Mouse (Mus musculus) stomach, embryonic 16.5 days (tissue): ENCODE data around the gene Catsper2. TPM values are rescaled to one million over a fixed set of nuclear protein-coding genes. Genes with fewer than 3 reads are reported as not detected.
A peak's percentile ranks its signal among the peaks of the same experiment; 100 is the strongest.
"Not testable (repeated sequence)": the region's sequence is repeated elsewhere in the genome, so short reads cannot be mapped to it uniquely, and the experiment has no call there.

Experiments used
- ATAC-seq: fragments of 200-750 bp; cut with Nextera tagmentation; 2 replicates; pipeline ENCODE4 v1.8.0; 2017; ENCODE audit warnings: moderate number of reproducible peaks, moderate TSS enrichment; ENCODE audit not compliant: insufficient read depth, low FRiP score
- H3K27ac ChIP-seq: fragments of 300-500 bp; sonication (generic); 2 replicates; pipeline ENCODE4 v1.5.1; 2014; ENCODE audit warnings: low read length
- H3K27me3 ChIP-seq: fragments of 300-500 bp; sonication (generic); 2 replicates; pipeline ENCODE4 v1.6.1; 2014; ENCODE audit warnings: low read length, control low read depth, mixed read lengths; ENCODE audit not compliant: control insufficient read depth, insufficient read depth
- H3K36me3 ChIP-seq: fragments of 300-500 bp; sonication (generic); 2 replicates; pipeline ENCODE4 v1.6.1; 2014; ENCODE audit warnings: low read length; ENCODE audit not compliant: control insufficient read depth, insufficient read depth
- H3K4me1 ChIP-seq: fragments of 300-500 bp; sonication (generic); 2 replicates; pipeline ENCODE4 v1.6.1; 2014; ENCODE audit warnings: low read length, control low read depth, mixed read lengths; ENCODE audit not compliant: control insufficient read depth, insufficient read depth
- H3K4me2 ChIP-seq: fragments of 300-500 bp; sonication (generic); 2 replicates; pipeline ENCODE4 v1.6.1; 2014; ENCODE audit warnings: low read depth, low read length, mixed read lengths
- H3K4me3 ChIP-seq: fragments of 300-500 bp; sonication (generic); replicated peaks from 2 replicates; pipeline ENCODE4 v1.5.1; 2014; ENCODE audit warnings: mild to moderate bottlenecking, low read length
- H3K9ac ChIP-seq: fragments of 300-500 bp; sonication (generic); 2 replicates; pipeline ENCODE4 v1.6.1; 2014; ENCODE audit warnings: low read length
- H3K9me3 ChIP-seq: fragments of 300-500 bp; sonication (generic); replicated peaks from 2 replicates; pipeline ENCODE4 v1.6.1; 2016; ENCODE audit warnings: low read length, control low read depth; ENCODE audit not compliant: control insufficient read depth
- WGBS: fragments of 180-500 bp; shearing (Covaris S2); extraction: QIAGEN DNeasy Blood & Tissue Kit; methylation state at CpG from one replicate; pipeline ENCODE4 v1.1.7; 2014; 5-methylcytosine and 5-hydroxymethylcytosine counted together
- polyA plus RNA-seq: library from polyadenylated mRNA; unstranded; fragments of >200 nt; fragmentation: Nextera tagmentation; extraction: Ambion mirVana; gene quantifications from 2 replicates; pipeline ENCODE4 v1.2.1, GENCODE M21; 2015

The Catsper2 gene
- polyA plus RNA-seq, 1 experiment from 2014 or later: 1.3 TPM

DNA sequence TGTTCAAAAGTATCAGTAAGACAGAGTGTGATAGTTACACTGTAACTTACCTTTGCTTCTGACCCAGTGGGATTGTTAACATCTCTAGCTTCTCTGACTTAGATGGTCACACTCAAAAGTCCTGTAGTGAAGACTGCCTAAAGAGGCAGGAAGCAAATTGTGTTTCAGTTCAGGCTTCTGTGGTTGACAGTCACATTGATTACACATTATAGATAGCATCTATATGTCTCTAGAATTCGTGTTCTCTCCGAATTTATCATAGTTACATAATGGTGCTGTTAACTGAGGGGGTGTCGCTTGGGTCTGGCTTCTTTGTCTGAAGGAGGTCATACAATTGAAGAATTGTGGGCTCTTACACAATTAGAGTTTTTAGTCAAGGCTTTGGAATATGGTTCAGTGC, 1.5 kb upstream of the Catsper2 start:
- peak overlapping the region; percentile 60; the same call in 1 of the 2 replicates for H3K9ac ChIP-seq
- peak overlapping the region; percentile 100 for H3K4me3 ChIP-seq
- H3K36me3 ChIP-seq: peaks cover 4% of the 10 kb centered on the region
- whole genome bisulfite sequencing: 30% methylated on average over 3 of the region's 3 CpGs
- ATAC-seq: no peak
- peaks cover 30% of the 10 kb centered on the region for H3K4me1 ChIP-seq
- H3K9me3 ChIP-seq: no peaks in the 10 kb centered on the region
- no peaks in the 10 kb centered on the region for H3K27me3 ChIP-seq
- peak overlapping the region; percentile 78 for H3K4me2 ChIP-seq
- H3K27ac ChIP-seq: no peak overlapping the region

DNA sequence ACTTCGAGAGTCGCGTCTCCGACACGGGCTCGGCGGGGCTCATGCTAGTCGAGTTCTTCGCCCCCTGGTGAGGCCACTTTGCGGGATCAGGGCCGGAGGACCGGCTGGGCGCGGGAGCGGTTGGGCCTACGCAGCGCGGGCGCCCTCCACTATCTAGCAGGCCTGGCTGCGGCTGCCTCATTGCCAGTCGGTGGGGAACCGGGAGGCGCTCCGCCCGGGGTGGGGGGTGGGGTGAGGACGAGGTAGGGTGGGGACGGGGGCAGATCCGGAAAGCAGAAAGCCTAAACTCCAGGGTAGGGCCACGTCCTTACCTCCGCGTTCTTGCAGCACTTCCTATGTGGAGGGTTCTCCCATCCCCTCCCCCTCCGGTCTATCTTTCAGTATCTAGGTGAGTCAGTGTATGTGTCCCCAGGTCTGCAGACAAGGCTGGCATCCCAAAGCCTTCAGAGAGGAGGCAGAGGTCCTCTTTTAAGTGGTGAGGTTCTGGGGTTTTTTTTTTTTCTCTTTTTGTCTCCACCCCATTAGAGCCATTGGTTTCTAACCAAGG, 620 bp upstream of the Catsper2 start:
- Histone ChIP-seq H3K27ac (peak overlapping the region; percentile 99), H3K9me3 (no peaks in the 10 kb centered on the region), H3K36me3 (peaks cover 4% of the 10 kb centered on the region), H3K4me1 (peaks cover 27% of the 10 kb centered on the region), H3K4me2 (peak overlapping the region; percentile 78), H3K4me3 (peak overlapping the region; percentile 100), H3K9ac (peak overlapping the region; percentile 99), H3K27me3 (no peaks in the 10 kb centered on the region)
- peak; percentile 25; the same call in 1 of the 2 replicates for ATAC-seq
- under 1% methylated on average over 32 of the region's 32 CpGs for WGBS

DNA sequence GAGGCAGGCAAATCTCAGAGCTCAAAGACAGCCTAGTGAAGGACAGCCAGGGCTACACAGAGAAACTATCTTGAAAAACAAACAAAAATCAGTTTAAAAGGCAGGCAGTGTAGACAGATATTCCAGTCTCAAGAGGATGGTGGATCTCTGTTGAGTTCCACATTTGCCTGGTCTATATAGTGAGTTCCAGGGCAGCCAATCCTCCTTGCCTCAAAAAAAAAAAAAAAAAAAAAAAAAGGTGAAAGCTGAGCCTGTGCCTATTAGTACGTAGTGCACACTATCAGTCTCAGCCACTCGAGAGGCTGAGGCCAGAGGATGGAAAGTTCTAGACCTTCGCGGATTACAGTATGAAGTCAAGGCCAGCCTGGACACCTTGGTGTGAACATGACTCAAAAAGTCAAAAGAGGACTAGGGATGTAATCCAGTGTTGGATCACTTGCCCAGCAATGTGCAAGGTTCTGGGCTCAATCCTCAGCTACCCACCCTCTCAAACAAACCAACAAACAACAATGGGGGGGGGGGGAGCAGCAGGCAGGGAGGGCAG, 677 bp downstream of the Catsper2 start:
- Histone ChIP-seq H3K4me1 (peaks cover 19% of the 10 kb centered on the region), H3K36me3 (no peaks in the 10 kb centered on the region), H3K4me3 (peak overlapping the region; percentile 100), H3K9me3 (no peaks in the 10 kb centered on the region), H3K9ac (peak overlapping the region; percentile 99), H3K4me2 (peak overlapping the region; percentile 80), H3K27me3 (no peaks in the 10 kb centered on the region), H3K27ac (peak overlapping the region; percentile 96)
- WGBS: 8% methylated on average over 4 of the region's 4 CpGs
- 0 out of 2 replicates have a peak, but pooled peaks have one; percentile 1 for ATAC-seq

DNA sequence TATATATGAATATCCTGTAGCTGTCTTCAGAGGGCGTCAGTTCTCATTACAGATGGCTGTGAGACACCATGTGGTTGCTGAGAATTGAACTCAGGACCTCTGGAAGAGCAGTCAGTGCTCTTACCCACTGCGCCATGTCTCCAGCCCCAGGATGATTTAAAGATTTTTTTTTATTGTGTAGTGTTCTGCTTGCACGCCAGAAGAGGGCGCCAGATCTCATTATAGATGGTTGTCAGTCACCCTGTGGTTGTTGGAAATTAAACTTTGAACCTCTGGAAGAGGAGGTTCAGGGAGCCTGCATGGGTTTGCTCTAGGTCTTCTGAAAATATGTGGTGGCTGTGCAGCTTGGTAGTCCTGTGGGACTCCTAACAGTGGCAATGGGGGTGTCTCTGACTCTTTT, 5.4 kb downstream of the Catsper2 start:
- Histone ChIP-seq H3K27ac (no peak overlapping the region), H3K9ac (no peak overlapping the region), H3K4me1 (no peaks in the 10 kb centered on the region), H3K4me2 (no peak overlapping the region), H3K4me3 (no peak overlapping the region), H3K9me3 (no peaks in the 10 kb centered on the region), H3K36me3 (no peaks in the 10 kb centered on the region), H3K27me3 (no peaks in the 10 kb centered on the region)
- 37% methylated on average over 4 of the region's 4 CpGs for WGBS
- no peak for ATAC-seq

DNA sequence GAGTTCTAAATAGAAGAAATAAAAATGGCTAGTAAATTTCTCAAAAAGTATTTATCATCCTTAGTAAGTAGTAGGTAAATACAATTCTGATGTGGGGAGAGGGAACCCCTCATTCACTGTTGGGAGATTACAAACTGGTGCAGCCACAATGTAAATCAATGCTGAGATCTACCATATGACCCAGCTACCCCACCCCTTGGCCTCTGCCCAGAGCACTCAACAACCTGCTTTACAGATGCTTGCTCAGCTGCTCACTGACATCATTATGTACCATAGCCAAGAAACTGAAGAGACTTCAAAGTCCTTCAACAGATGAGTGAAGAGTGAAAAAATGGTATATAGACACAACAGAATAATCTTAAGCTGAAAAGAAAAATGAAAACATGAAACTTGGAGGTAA, 10.3 kb downstream of the Catsper2 start:
- H3K4me2 ChIP-seq: no peak overlapping the region
- no peak overlapping the region for H3K4me3 ChIP-seq
- no peaks in the 10 kb centered on the region for H3K4me1 ChIP-seq
- H3K36me3 ChIP-seq: no peaks in the 10 kb centered on the region
- no peak overlapping the region for H3K27ac ChIP-seq
- no peak overlapping the region for H3K9ac ChIP-seq
- no peaks in the 10 kb centered on the region for H3K9me3 ChIP-seq
- H3K27me3 ChIP-seq: no peaks in the 10 kb centered on the region
- ATAC-seq: no peak

DNA sequence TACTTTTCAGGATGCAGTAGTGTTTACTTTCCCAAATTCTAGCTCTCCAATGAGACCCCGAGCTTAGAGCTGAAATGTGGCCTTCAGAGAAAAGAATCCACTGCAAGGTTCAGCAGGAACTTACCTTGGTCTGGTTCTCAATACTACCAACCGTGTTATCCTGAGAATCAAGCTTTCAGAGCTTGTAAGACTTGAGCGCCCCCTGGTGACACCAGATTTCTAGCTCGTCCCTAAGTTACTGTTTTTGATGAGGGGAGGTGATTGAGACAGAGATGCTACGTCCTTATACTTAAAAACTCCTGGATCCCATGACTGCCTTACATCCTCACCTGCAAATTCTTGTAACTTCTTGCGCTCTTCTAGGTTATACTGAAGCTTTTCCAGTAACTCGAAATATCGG, 17.0 kb downstream of the Catsper2 start:
- no peaks in the 10 kb centered on the region for H3K9me3 ChIP-seq
- no peaks in the 10 kb centered on the region for H3K4me1 ChIP-seq
- ATAC-seq: no peak
- H3K36me3 ChIP-seq: no peaks in the 10 kb centered on the region
- H3K27me3 ChIP-seq: no peaks in the 10 kb centered on the region
- H3K4me2 ChIP-seq: no peak overlapping the region
- no peak overlapping the region for H3K27ac ChIP-seq
- H3K4me3 ChIP-seq: no peak overlapping the region
- 11% methylated on average over 8 of the region's 8 CpGs for WGBS
- H3K9ac ChIP-seq: no peak overlapping the region

DNA sequence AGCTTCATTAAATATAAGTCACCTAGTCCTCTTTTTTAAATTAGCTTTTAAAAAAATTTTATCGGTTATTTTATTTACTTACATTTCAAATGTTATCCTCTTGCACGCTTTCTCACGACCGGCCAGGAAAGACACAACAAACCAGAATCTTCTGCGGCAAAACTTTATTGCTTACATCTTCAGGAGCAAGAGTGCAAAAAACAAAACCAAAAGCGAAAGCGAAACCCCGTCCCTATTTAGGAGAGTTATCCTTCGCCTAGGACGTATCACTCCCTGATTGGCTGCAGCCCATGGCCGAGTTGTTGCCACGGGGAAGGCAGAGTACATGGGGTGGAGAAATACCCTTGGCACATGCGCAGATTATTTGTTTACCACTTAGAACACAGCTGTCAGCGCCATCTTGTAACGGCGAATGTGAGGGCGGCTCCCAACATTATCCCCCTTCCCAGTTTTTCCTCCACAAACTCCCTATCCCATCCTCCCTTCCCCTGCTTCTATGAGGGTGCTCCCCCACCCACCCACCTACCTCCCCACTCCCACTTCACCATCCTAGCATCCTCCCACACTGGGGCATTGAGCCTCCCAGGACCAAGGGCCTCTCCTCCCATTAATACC, 26.5 kb downstream of the Catsper2 start, which contains the start of gene Strc:
Gene Strc (minus strand): TSS at position 208 of the 615 bp plus-strand sequence.
- H3K27me3 ChIP-seq, H3K9ac ChIP-seq, ATAC-seq, H3K36me3 ChIP-seq, H3K9me3 ChIP-seq, H3K4me1 ChIP-seq, H3K4me2 ChIP-seq, H3K4me3 ChIP-seq, H3K27ac ChIP-seq: not testable (repeated sequence)
- 95% methylated on average over 14 of the region's 17 CpGs for WGBS

DNA sequence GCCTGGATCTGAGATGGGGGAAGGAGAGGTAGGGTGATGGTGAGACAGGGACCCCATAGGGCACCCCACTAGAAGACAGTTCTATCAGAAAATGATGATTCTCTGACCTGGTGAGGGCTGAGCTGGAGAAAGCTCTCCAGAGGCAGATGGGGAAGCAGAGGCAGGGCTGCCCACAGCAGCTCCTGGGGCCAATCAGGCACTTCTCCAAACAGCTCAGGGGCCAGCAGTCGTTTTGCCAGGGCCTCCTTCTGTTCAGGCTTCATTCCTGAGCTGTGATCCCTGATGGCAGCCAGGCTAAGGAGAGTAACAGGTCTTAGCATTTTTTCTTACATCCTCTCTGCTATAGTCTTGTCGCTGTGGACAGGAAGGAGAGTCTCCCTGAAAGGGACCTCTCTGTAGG, 38.8 kb downstream of the Catsper2 start:
- Histone ChIP-seq H3K27me3 (no peaks in the 10 kb centered on the region), H3K36me3 (no peaks in the 10 kb centered on the region), H3K4me3 (no peak overlapping the region), H3K9ac (no peak overlapping the region), H3K27ac (no peak overlapping the region), H3K4me1 (no peaks in the 10 kb centered on the region), H3K9me3 (no peaks in the 10 kb centered on the region), H3K4me2 (no peak overlapping the region)
- no peak for ATAC-seq
- WGBS: 55% methylated on average over 2 of the region's 2 CpGs

DNA sequence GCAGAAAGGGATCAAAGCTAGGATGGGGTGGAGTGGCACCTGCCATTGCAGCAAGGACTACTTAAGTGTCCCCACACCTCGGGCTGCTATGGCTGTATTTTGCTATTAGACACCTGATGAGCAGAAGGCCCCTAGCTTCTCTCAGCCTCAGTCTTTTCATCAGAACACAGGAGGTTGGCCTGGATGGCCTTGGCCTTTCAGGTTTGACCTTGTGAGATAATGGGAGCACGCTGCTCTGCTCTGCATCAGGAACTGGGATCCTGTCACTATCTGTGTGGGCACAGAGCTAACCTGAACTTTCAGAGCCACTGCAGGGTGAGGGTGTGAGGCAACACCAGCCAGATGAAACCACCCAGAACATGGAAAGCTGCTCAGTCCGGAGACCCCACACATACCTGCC, 41.3 kb downstream of the Catsper2 start:
- H3K9me3 ChIP-seq: no peaks in the 10 kb centered on the region
- H3K4me2 ChIP-seq: no peak overlapping the region
- no peaks in the 10 kb centered on the region for H3K27me3 ChIP-seq
- 64% methylated on average over 3 of the region's 3 CpGs for WGBS
- no peak overlapping the region for H3K27ac ChIP-seq
- no peak overlapping the region for H3K4me3 ChIP-seq
- H3K9ac ChIP-seq: no peak overlapping the region
- no peak for ATAC-seq
- no peaks in the 10 kb centered on the region for H3K36me3 ChIP-seq
- H3K4me1 ChIP-seq: no peaks in the 10 kb centered on the region
